Mouse (Mus musculus) midbrain, embryonic 16.5 days (tissue): ENCODE measurements around the gene Fut7. TPM values are rescaled to one million over a fixed set of nuclear protein-coding genes. Genes with fewer than 3 reads are reported as not detected.
"Not testable (repeated sequence)": the region's sequence is repeated elsewhere in the genome, so short reads cannot be mapped to it uniquely, and the experiment has no call there.

Experiments used
- ATAC-seq: fragments of 200-750 bp; cut with Nextera tagmentation; 2 replicates; pipeline ENCODE4 v1.8.0; 2017; ENCODE audit warnings: moderate TSS enrichment
- H3K27ac ChIP-seq: fragments of 300-500 bp; sonication (generic); 2 replicates; pipeline ENCODE4 v1.5.1; 2014; ENCODE audit warnings: mild to moderate bottlenecking, low read length, mixed read lengths
- H3K27me3 ChIP-seq: fragments of 300-500 bp; sonication (generic); 2 replicates; pipeline ENCODE4 v1.6.1; 2014; ENCODE audit warnings: low read depth, low read length, mixed read lengths; ENCODE audit not compliant: control insufficient read depth, insufficient read depth
- H3K36me3 ChIP-seq: fragments of 300-500 bp; sonication (generic); 2 replicates; pipeline ENCODE4 v1.6.1; 2014; ENCODE audit warnings: mild to moderate bottlenecking, low read length, moderate library complexity, mixed read lengths; ENCODE audit not compliant: control insufficient read depth, insufficient read depth
- H3K4me1 ChIP-seq: fragments of 300-500 bp; sonication (generic); 2 replicates; pipeline ENCODE4 v1.6.1; 2014; ENCODE audit warnings: mild to moderate bottlenecking, low read length, mixed read lengths; ENCODE audit not compliant: control insufficient read depth, insufficient read depth
- H3K4me2 ChIP-seq: fragments of 300-500 bp; sonication (generic); 2 replicates; pipeline ENCODE4 v1.6.1; 2014; ENCODE audit warnings: mild to moderate bottlenecking, low read length, mixed read lengths
- H3K4me3 ChIP-seq: fragments of 300-500 bp; sonication (generic); 2 replicates; pipeline ENCODE4 v1.5.1; 2014; ENCODE audit warnings: low read depth, mild to moderate bottlenecking, low read length, moderate library complexity, mixed read lengths
- H3K9ac ChIP-seq: fragments of 300-500 bp; sonication (generic); 2 replicates; pipeline ENCODE4 v1.6.1; 2014; ENCODE audit warnings: low read depth, low read length, mixed read lengths
- H3K9me3 ChIP-seq: fragments of 300-500 bp; sonication (generic); replicated peaks from 2 replicates; pipeline ENCODE4 v1.6.1; 2014; ENCODE audit warnings: mild to moderate bottlenecking, low read length, mixed read lengths; ENCODE audit not compliant: control insufficient read depth, poor library complexity, severe bottlenecking
- WGBS: fragments of 180-500 bp; shearing (Covaris S2); extraction: QIAGEN DNeasy Blood & Tissue Kit; methylation state at CpG from one replicate; pipeline ENCODE4 v1.1.7; 2014; 5-methylcytosine and 5-hydroxymethylcytosine counted together
- polyA plus RNA-seq: library from polyadenylated mRNA; unstranded; fragments of >200 nt; fragmentation: Nextera tagmentation; extraction: Ambion mirVana; gene quantifications from 2 replicates; pipeline ENCODE4 v1.2.1, GENCODE M21; 2015

Fut7 gene
- polyA plus RNA-seq, 1 experiment from 2014 or later = 0.09 TPM

GRCm38 (mm10) chr2:25413436-25413835 lies 9.6 kb upstream of the Fut7 start:
- ATAC-seq, H3K4me2 ChIP-seq, H3K4me1 ChIP-seq, H3K9me3 ChIP-seq, H3K27me3 ChIP-seq, H3K27ac ChIP-seq, H3K9ac ChIP-seq, H3K4me3 ChIP-seq: not testable (repeated sequence)
- peaks cover 16% of the 10 kb centered on the region for H3K36me3 ChIP-seq

DNA sequence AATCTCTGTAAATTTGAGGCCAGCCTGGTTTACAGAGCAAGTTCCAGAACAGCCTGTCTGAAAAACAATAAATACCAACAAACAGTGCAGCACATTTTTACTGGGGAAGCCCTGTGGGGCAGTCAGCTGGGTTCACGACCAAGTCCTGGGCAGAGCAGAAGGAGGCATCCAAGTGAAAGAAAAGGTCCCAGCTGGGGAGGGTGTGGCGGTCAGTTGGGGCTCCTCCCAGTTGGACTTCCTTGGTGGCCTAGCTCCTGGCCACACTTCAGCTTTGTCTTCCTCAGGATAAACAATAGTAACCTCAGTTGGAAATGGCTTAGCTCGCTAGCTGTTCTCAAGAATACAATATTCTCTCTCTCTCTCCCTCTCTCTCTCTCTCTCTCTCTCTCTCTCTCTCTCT lies 5.6 kb upstream of the Fut7 start:
- H3K4me2 ChIP-seq = no peak overlapping the region
- WGBS = 12% methylated on average over 3 of the region's 3 CpGs

GRCm38 (mm10) chr2:25421896-25422295 lies 1.2 kb upstream of the Fut7 start:
- no peaks in the 10 kb centered on the region for H3K36me3 ChIP-seq
- H3K27me3 ChIP-seq = peaks cover 5% of the 10 kb centered on the region; the same call in 1 of the 2 replicates
- no peaks in the 10 kb centered on the region for H3K9me3 ChIP-seq
- no peak overlapping the region for H3K27ac ChIP-seq
- H3K4me2 ChIP-seq = no peak overlapping the region
- no peak for ATAC-seq
- H3K4me3 ChIP-seq = no peak overlapping the region
- no peaks in the 10 kb centered on the region for H3K4me1 ChIP-seq
- 22% methylated on average over 3 of the region's 3 CpGs for WGBS
- peak overlapping the region; percentile 38; the same call in 1 of the 2 replicates for H3K9ac ChIP-seq

More for the DNA sequence above, 5.6 kb upstream of the Fut7 start:
- Histone ChIP-seq H3K9ac (no peak overlapping the region), H3K4me1 (no peaks in the 10 kb centered on the region), H3K4me3 (no peak overlapping the region), H3K27ac (no peak overlapping the region), H3K27me3 (no peaks in the 10 kb centered on the region), H3K9me3 (no peaks in the 10 kb centered on the region), H3K36me3 (0 out of 2 replicates have a peak, but pooled peaks cover 3% of the 10 kb centered on the region)
- ATAC-seq = no peak

DNA sequence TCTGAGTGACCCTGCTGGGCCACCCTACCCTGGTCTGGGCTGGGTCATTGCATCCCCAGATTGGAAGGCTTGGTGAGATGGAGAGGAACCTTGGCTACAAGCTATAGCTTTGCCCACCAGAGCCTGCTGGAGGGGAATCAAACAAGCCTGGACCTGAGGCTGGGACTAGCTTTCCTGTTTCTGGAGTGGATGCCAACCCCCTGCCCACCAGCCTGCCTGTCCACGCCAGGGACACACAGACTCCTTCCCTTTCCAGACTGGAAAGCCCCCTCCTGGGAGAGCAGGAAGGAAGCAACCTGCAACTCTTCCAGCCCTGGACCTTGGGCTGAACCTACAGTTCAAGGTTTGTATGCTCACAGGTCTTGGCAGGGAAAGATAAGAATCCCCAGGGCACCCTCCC lies 559 bp downstream of the Fut7 start:
- no peak overlapping the region for H3K4me2 ChIP-seq
- no peak overlapping the region for H3K27ac ChIP-seq
- H3K4me1 ChIP-seq = no peaks in the 10 kb centered on the region
- H3K9ac ChIP-seq = no peak overlapping the region
- H3K36me3 ChIP-seq = no peaks in the 10 kb centered on the region
- H3K9me3 ChIP-seq = no peaks in the 10 kb centered on the region
- H3K27me3 ChIP-seq = peaks cover 5% of the 10 kb centered on the region; the same call in 1 of the 2 replicates
- ATAC-seq = no peak
- H3K4me3 ChIP-seq = no peak overlapping the region
- WGBS = 67% methylated on average over 1 of the region's 1 CpGs

GRCm38 (mm10) chr2:25425481-25425880 lies 2.4 kb downstream of the Fut7 start:
- Histone ChIP-seq H3K4me3 (no peak overlapping the region), H3K27me3 (peaks cover 5% of the 10 kb centered on the region; the same call in 1 of the 2 replicates), H3K9ac (no peak overlapping the region), H3K9me3 (no peaks in the 10 kb centered on the region), H3K4me2 (no peak overlapping the region), H3K4me1 (peaks cover 12% of the 10 kb centered on the region), H3K27ac (no peak overlapping the region), H3K36me3 (no peaks in the 10 kb centered on the region)
- ATAC-seq = no peak
- WGBS = 52% methylated on average over 27 of the region's 27 CpGs

DNA sequence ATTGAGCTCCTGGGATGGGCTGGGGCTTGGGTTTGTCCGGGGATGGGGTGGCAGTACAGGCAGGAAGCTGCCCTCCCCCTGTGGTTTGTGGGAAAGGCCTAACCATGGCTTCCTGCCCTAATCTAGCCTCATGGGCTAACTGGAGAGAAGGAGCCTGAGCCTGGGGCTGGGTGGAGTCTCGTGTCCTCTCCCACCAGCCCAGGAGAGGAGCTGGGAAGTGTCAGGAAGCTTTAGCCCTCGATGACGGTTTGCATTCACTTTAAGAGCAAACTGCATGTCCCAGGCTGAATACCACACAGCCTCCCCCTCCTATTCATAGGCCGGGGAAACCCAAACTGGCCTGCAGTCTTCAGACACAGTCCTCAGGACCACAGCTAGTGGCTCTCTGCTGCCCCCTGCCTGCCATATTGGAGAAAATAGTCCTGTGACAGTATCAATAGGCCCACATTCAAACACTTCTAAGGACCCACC lies 3.7 kb downstream of the Fut7 start:
- H3K4me2 ChIP-seq = no peak overlapping the region
- H3K36me3 ChIP-seq = no peaks in the 10 kb centered on the region
- no peaks in the 10 kb centered on the region for H3K9me3 ChIP-seq
- WGBS = 29% methylated on average over 5 of the region's 5 CpGs
- H3K27ac ChIP-seq = no peak overlapping the region
- ATAC-seq = no peak
- no peak overlapping the region for H3K4me3 ChIP-seq
- H3K9ac ChIP-seq = no peak overlapping the region
- peaks cover 5% of the 10 kb centered on the region; the same call in 1 of the 2 replicates for H3K27me3 ChIP-seq
- peaks cover 22% of the 10 kb centered on the region for H3K4me1 ChIP-seq

DNA sequence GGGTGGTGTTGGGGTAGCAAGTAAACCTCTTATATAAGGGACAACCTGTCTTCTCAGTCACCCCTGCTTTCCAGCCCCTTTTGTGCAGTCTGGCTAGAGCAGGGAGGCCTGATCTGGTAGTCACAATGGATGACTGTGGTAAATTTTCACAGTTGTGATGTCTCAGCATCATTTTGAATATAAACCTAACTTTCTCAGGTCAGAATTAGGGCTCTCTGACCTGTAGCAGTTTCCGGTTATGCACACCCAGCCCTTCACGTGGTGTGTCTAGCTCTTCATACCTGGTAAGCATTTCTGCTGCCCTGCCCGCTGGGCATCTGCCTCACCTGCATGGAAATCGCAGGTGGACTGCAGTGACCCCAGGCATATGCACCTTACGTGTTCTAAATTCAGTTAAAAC lies 4.2 kb downstream of the Fut7 start:
- no peak overlapping the region for H3K4me2 ChIP-seq
- 91% methylated on average over 5 of the region's 5 CpGs for WGBS
- no peak overlapping the region for H3K4me3 ChIP-seq
- no peaks in the 10 kb centered on the region for H3K36me3 ChIP-seq
- H3K4me1 ChIP-seq = peaks cover 22% of the 10 kb centered on the region
- H3K27ac ChIP-seq = no peak overlapping the region
- no peaks in the 10 kb centered on the region for H3K9me3 ChIP-seq
- no peak overlapping the region for H3K9ac ChIP-seq
- H3K27me3 ChIP-seq = peaks cover 5% of the 10 kb centered on the region; the same call in 1 of the 2 replicates
- ATAC-seq = no peak

DNA sequence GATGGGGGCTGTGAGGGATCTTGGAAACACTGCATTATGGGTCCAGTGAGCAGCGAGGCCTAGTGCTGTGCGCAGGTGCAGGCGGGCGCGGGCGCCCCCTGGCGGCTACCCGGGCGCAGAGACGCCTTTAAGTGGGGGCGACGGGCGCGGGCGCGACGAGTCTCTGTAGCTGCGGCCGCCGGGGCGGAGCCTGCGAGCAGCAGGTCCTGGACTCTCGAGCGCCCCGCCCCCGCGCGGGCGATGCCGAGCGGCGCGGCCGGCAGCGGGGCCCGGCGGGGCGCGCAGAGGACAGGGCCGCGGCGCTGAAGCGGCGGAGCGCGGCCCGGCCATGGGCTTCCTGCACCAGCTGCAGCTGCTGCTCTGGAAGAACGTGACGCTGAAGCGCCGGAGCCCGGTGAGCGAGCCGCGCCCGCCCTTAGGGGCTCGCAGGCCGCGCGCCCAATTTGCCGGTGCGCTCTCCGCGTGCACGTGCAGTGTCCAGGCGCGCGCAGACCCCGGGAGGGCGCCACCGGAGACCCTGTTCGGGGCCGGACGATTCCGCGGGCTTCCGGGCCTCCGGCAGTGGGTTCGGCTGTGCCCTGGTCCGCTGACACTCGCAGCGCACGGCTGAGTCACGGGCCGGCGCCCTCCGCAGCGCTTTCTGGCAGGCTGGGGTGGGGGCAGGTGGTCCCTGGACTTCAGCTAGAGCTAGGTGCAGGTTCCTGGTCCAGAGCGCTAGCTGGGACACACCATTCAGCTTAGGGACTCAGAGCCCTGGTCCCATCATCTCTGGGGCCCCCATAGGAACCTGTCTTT lies 5.6 kb downstream of the Fut7 start, which contains the start of gene Abca2:
Gene Abca2, plus strand, starts transcription at position 262 of the 795 bp plus-strand sequence.
- Histone ChIP-seq H3K4me2 (peak within 1 kb of the TSS; percentile 76), H3K4me1 (peaks cover 22% of the 10 kb centered on the region), H3K9ac (peak within 1 kb of the TSS; percentile 94), H3K27ac (peak within 1 kb of the TSS; percentile 84), H3K27me3 (peaks cover 5% of the 10 kb centered on the region; the same call in 1 of the 2 replicates), H3K36me3 (peaks cover 6% of the 10 kb centered on the region; the same call in 1 of the 2 replicates), H3K9me3 (no peaks in the 10 kb centered on the region), H3K4me3 (peak within 1 kb of the TSS; percentile 67)
- ATAC-seq = peak; percentile 87
- WGBS = under 1% methylated on average over 53 of the region's 89 CpGs
